ENCODE assay signal across 15 mouse cellular contexts in genomic region chr7:66871520-66871919, GRCm38 (mm10). TPM values are rescaled to one million over a fixed set of nuclear protein-coding genes. Genes with fewer than 3 reads are reported as not detected.
DNase-seq lines count a peak whose midpoint lies in the region; ATAC-seq and TF ChIP-seq lines count a peak whose summit lies in the region.
"Had no signal": no experiment of that assay in that cellular context is flagged by ENCODE, and none has a peak within 500 bp of the region (broad histone marks: within the 10 kb centered on the region; RNA-seq: fewer than 3 reads in every experiment).

No protein-coding gene starts in this region.

- H3K4me1 ChIP-seq in hindbrain, embryonic 14.5 days (replicated peaks; ENCODE audit: control insufficient read depth, insufficient read depth, low read length) = 0 out of 2 replicates have a peak, but pooled peaks cover 7% of the 10 kb centered on the region
- H3K4me1 ChIP-seq in hindbrain, embryonic 12.5 days = peaks cover 25% of the 10 kb centered on the region
- peaks cover 35% of the 10 kb centered on the region for H3K4me1 ChIP-seq in lung, embryonic 16.5 days (replicated peaks; ENCODE audit: control insufficient read depth, insufficient read depth, low read length)
- peaks cover 27% of the 10 kb centered on the region for H3K4me1 ChIP-seq in intestine, embryonic 15.5 days (replicated peaks)
- 0 out of 2 replicates have a peak, but pooled peaks cover 11% of the 10 kb centered on the region for H3K4me1 ChIP-seq in stomach, postnatal 0 days (replicated peaks; ENCODE audit: control insufficient read depth, insufficient read depth)

- no peak for TF ChIP-seq EP300 in stomach, postnatal 0 days (optimal IDR thresholded peaks at IDR 0.05)

- no peaks in the 10 kb centered on the region for H3K27me3 ChIP-seq in hindbrain, embryonic 14.5 days (ENCODE audit: control insufficient read depth, insufficient read depth, low read length)
- H3K27me3 ChIP-seq in hindbrain, embryonic 12.5 days = no peaks in the 10 kb centered on the region
- H3K27me3 ChIP-seq in lung, embryonic 16.5 days (ENCODE audit: control insufficient read depth, insufficient read depth, low read depth, low read length) = no peaks in the 10 kb centered on the region
- H3K27me3 ChIP-seq in intestine, embryonic 15.5 days (replicated peaks) = no peaks in the 10 kb centered on the region
- no peaks in the 10 kb centered on the region for H3K27me3 ChIP-seq in stomach, postnatal 0 days (ENCODE audit: control insufficient read depth, insufficient read depth, low read length)
- H3K27me3 ChIP-seq: neural tube, embryonic 13.5 days had no signal

- TF ChIP-seq CTCF in stomach, postnatal 0 days (IDR thresholded peaks at IDR 0.05; ENCODE audit: low read depth) = no peak

- H3K4me2 ChIP-seq in hindbrain, embryonic 14.5 days (replicated peaks) = no peak overlapping the region
- no peak overlapping the region for H3K4me2 ChIP-seq in hindbrain, embryonic 12.5 days (replicated peaks)
- H3K4me2 ChIP-seq in lung, embryonic 16.5 days (ENCODE audit: low read depth, low read length) = no peak overlapping the region
- H3K4me2 ChIP-seq in intestine, embryonic 15.5 days (replicated peaks) = no peak overlapping the region
- no peak overlapping the region for H3K4me2 ChIP-seq in stomach, postnatal 0 days (replicated peaks; ENCODE audit: low read depth)
- H3K4me2 ChIP-seq: neural tube, embryonic 13.5 days had no signal

- no peaks in the 10 kb centered on the region for H3K36me3 ChIP-seq in hindbrain, embryonic 14.5 days (replicated peaks; ENCODE audit: control insufficient read depth, insufficient read depth)
- no peaks in the 10 kb centered on the region for H3K36me3 ChIP-seq in hindbrain, embryonic 12.5 days
- H3K36me3 ChIP-seq in lung, embryonic 16.5 days (ENCODE audit: control insufficient read depth, insufficient read depth, low read length) = no peaks in the 10 kb centered on the region
- H3K36me3 ChIP-seq in intestine, embryonic 15.5 days = no peaks in the 10 kb centered on the region
- H3K36me3 ChIP-seq in stomach, postnatal 0 days (ENCODE audit: control insufficient read depth, insufficient read depth, low read length) = no peaks in the 10 kb centered on the region
- H3K36me3 ChIP-seq: neural tube, embryonic 13.5 days had no signal

- no peak overlapping the region for H3K4me3 ChIP-seq in hindbrain, embryonic 14.5 days (replicated peaks; ENCODE audit: low read length)
- no peak overlapping the region for H3K4me3 ChIP-seq in hindbrain, embryonic 12.5 days
- no peak overlapping the region for H3K4me3 ChIP-seq in lung, embryonic 16.5 days (ENCODE audit: low read length)
- H3K4me3 ChIP-seq in intestine, embryonic 15.5 days (replicated peaks) = no peak overlapping the region
- no peak overlapping the region for H3K4me3 ChIP-seq in stomach, postnatal 0 days (ENCODE audit: low read depth, low read length)
- H3K4me3 ChIP-seq: erythroblast, embryonic 14.5 days; neural tube, embryonic 13.5 days had no signal

- DNase-seq in hindbrain, embryonic 14.5 days (ENCODE audit: low spot score) = no peak
- no peak for DNase-seq in lung, adult 18-20 months
- no peak for DNase-seq in stomach, postnatal 0 days (ENCODE audit: low spot score)
- no peak for DNase-seq in T-cell, adult 2 months (ENCODE audit: low spot score)
- DNase-seq: adrenal gland, adult 8-10 months; cerebellum, postnatal 36 days; liver, postnatal 0 days; right cerebral cortex, adult 18-20 months; thymus, postnatal 25 days had no signal

- H3K9me3 ChIP-seq in hindbrain, embryonic 14.5 days (ENCODE audit: control insufficient read depth, low read length) = no peaks in the 10 kb centered on the region
- no peaks in the 10 kb centered on the region for H3K9me3 ChIP-seq in hindbrain, embryonic 12.5 days (replicated peaks)
- no peaks in the 10 kb centered on the region for H3K9me3 ChIP-seq in lung, embryonic 16.5 days (ENCODE audit: control insufficient read depth, low read length)
- no peaks in the 10 kb centered on the region for H3K9me3 ChIP-seq in intestine, embryonic 15.5 days
- H3K9me3 ChIP-seq in stomach, postnatal 0 days (ENCODE audit: control insufficient read depth, low read length) = no peaks in the 10 kb centered on the region
- H3K9me3 ChIP-seq: neural tube, embryonic 13.5 days had no signal

- ATAC-seq in hindbrain, embryonic 14.5 days (ENCODE audit: low FRiP score) = 0 out of 2 replicates have a peak, but pooled peaks have one; percentile 22
- ATAC-seq in hindbrain, embryonic 12.5 days (ENCODE audit: low FRiP score) = no peak
- peak; percentile 82 for ATAC-seq in lung, embryonic 16.5 days (ENCODE audit: low read depth)
- ATAC-seq in intestine, embryonic 15.5 days = peak; percentile 67
- ATAC-seq in stomach, postnatal 0 days (ENCODE audit: low FRiP score, low TSS enrichment) = peak; percentile 30; the same call in 1 of the 2 replicates
- ATAC-seq: liver, postnatal 0 days; midbrain, embryonic 16.5 days had no signal

- H3K27ac ChIP-seq in hindbrain, embryonic 14.5 days = no peak overlapping the region
- H3K27ac ChIP-seq in hindbrain, embryonic 12.5 days = no peak overlapping the region
- H3K27ac ChIP-seq in lung, embryonic 16.5 days (ENCODE audit: low read length) = peak overlapping the region; percentile 92
- peak overlapping the region; percentile 79; the same call in 1 of the 2 replicates for H3K27ac ChIP-seq in intestine, embryonic 15.5 days
- no peak overlapping the region for H3K27ac ChIP-seq in stomach, postnatal 0 days (replicated peaks)
- H3K27ac ChIP-seq: neural tube, embryonic 13.5 days had no signal

- WGBS in hindbrain, embryonic 14.5 days = 51% methylated on average over 7 of the region's 7 CpGs
- 64% methylated on average over 7 of the region's 7 CpGs for WGBS in hindbrain, embryonic 12.5 days
- WGBS in lung, embryonic 16.5 days = 37% methylated on average over 7 of the region's 7 CpGs
- WGBS in intestine, embryonic 15.5 days = 41% methylated on average over 7 of the region's 7 CpGs
- 47% methylated on average over 7 of the region's 7 CpGs for WGBS in stomach, postnatal 0 days

- no peak overlapping the region for H3K9ac ChIP-seq in hindbrain, embryonic 14.5 days
- no peak overlapping the region for H3K9ac ChIP-seq in hindbrain, embryonic 12.5 days
- no peak overlapping the region for H3K9ac ChIP-seq in lung, embryonic 16.5 days (ENCODE audit: low read length)
- no peak overlapping the region for H3K9ac ChIP-seq in intestine, embryonic 15.5 days
- no peak overlapping the region for H3K9ac ChIP-seq in stomach, postnatal 0 days (ENCODE audit: low read length)
- H3K9ac ChIP-seq: liver, postnatal 0 days; neural tube, embryonic 13.5 days had no signal

RNA-seq across cellular contexts. Expression of gene Adamts17, which starts 32.0 kb away (rescaled TPM):
- polyA plus RNA-seq in hindbrain, embryonic 14.5 days (2014; fragmentation: Nextera tagmentation; extraction: Ambion mirVana) = 3.8 and 5.0 TPM in 2 replicates
- polyA plus RNA-seq in hindbrain, embryonic 12.5 days (2016; fragmentation: Nextera tagmentation; extraction: Ambion mirVana) = 6.6 and 7.6 TPM in 2 replicates
- polyA plus RNA-seq in lung, embryonic 16.5 days (2015; fragmentation: Nextera tagmentation; extraction: Ambion mirVana) = 15.4 and 15.9 TPM in 2 replicates
- polyA plus RNA-seq in intestine, embryonic 15.5 days (2015; fragmentation: Nextera tagmentation; extraction: Ambion mirVana) = 3.3 and 4.2 TPM in 2 replicates
- polyA plus RNA-seq in stomach, postnatal 0 days (2015; fragmentation: Nextera tagmentation; extraction: Ambion mirVana) = 2.4 TPM in 2 replicates
- polyA plus RNA-seq: erythroblast, embryonic 14.5 days had no signal

Comparison
In these comparisons a context has a peak if more than half of its experiments do, and no peak if none do; other contexts are left out.
1. H3K27ac ChIP-seq: peak in lung, embryonic 16.5 days (single experiment) and intestine, embryonic 15.5 days (single experiment); none in hindbrain, embryonic 14.5 days (single experiment), hindbrain, embryonic 12.5 days (single experiment) and stomach, postnatal 0 days (single experiment).